Mouse (Mus musculus) forebrain, postnatal 0 days (tissue): ENCODE results near the gene Kmt2a. TPM values are rescaled to one million over a fixed set of nuclear protein-coding genes. Genes with fewer than 3 reads are reported as not detected.

ENCODE experiments used
- ATAC-seq: fragments of 200-750 bp; cut with Nextera tagmentation; 2 replicates; pipeline ENCODE4 v1.8.0; 2017; ENCODE audit warnings: mild to moderate bottlenecking, moderate library complexity
- DNase-seq: peaks from one replicate; pipeline ENCODE4 v3.0.0-alpha.2; 2015
- H3K27ac ChIP-seq: fragments of 300-500 bp; sonication (generic); 2 replicates; pipeline ENCODE4 v1.5.1; 2014; ENCODE audit warnings: low read depth, mild to moderate bottlenecking, antibody characterized with exemption, low read length, moderate library complexity, mixed read lengths
- H3K27me3 ChIP-seq: fragments of 300-500 bp; sonication (generic); 2 replicates; pipeline ENCODE4 v1.6.1; 2014; ENCODE audit warnings: mild to moderate bottlenecking, low read length, mixed read lengths; ENCODE audit not compliant: insufficient read depth
- H3K36me3 ChIP-seq: fragments of 300-500 bp; sonication (generic); 2 replicates; pipeline ENCODE4 v1.6.1; 2014; ENCODE audit warnings: mild to moderate bottlenecking, moderate library complexity; ENCODE audit not compliant: insufficient read depth
- H3K4me1 ChIP-seq: fragments of 300-500 bp; sonication (generic); 2 replicates; pipeline ENCODE4 v1.6.1; 2014; ENCODE audit warnings: antibody characterized with exemption; ENCODE audit not compliant: insufficient read depth
- H3K4me2 ChIP-seq: fragments of 300-500 bp; sonication (generic); 2 replicates; pipeline ENCODE4 v1.6.1; 2014; ENCODE audit warnings: low read depth, mild to moderate bottlenecking, moderate library complexity
- H3K4me3 ChIP-seq: fragments of 300-500 bp; sonication (generic); 2 replicates; pipeline ENCODE4 v1.5.1; 2014; ENCODE audit warnings: low read depth, low read length, mixed read lengths
- H3K9ac ChIP-seq: fragments of 300-500 bp; sonication (generic); 2 replicates; pipeline ENCODE4 v1.6.1; 2014; ENCODE audit warnings: mild to moderate bottlenecking
- H3K9me3 ChIP-seq: fragments of 300-500 bp; sonication (generic); 2 replicates; pipeline ENCODE4 v1.6.1; 2016; ENCODE audit warnings: low read length
- CTCF ChIP-seq: sonication (generic); IDR thresholded peaks from 2 replicates; pipeline ENCODE4 v1.5.1; 2016; ENCODE audit warnings: antibody characterized with exemption, control low read depth, low read depth
- WGBS: fragments of 180-500 bp; shearing (Covaris S2); extraction: QIAGEN DNeasy Blood & Tissue Kit; methylation state at CpG from one replicate; pipeline ENCODE4 v1.1.7; 2014; 5-methylcytosine and 5-hydroxymethylcytosine counted together
- polyA plus RNA-seq: library from polyadenylated mRNA; unstranded; fragments of >200 nt; fragmentation: Nextera tagmentation; extraction: Ambion mirVana; gene quantifications from 2 replicates; pipeline ENCODE4 v1.2.1, GENCODE M21; 2015
- total RNA-seq: library from RNA; depleted of rRNA; stranded (reverse); fragments of >200 nt; gene quantifications from 2 replicates; pipeline ENCODE4 v1.2.3, GENCODE M21; 2014

Gene Kmt2a
- total and polyA plus RNA-seq, 2 experiments from 2014 or later, result 13.7 to 18.5 TPM

GRCm38 (mm10) chr9:44911365-44911764, 30.3 kb upstream of the Kmt2a start:
- H3K4me2 ChIP-seq, result no peak overlapping the region
- H3K36me3 ChIP-seq, result peaks cover 23% of the 10 kb centered on the region
- no peak overlapping the region for H3K9ac ChIP-seq
- H3K27me3 ChIP-seq, result no peaks in the 10 kb centered on the region
- no peaks in the 10 kb centered on the region for H3K9me3 ChIP-seq
- H3K4me3 ChIP-seq, result no peak overlapping the region
- WGBS, result 93% methylated on average over 4 of the region's 4 CpGs
- TF ChIP-seq CTCF, result no peak
- ATAC-seq (no peak), DNase-seq (no peak)
- no peaks in the 10 kb centered on the region for H3K4me1 ChIP-seq
- no peak overlapping the region for H3K27ac ChIP-seq

GRCm38 (mm10) chr9:44905620-44906019, 24.5 kb upstream of the Kmt2a start:
- WGBS, result 67% methylated on average over 4 of the region's 4 CpGs
- no peaks in the 10 kb centered on the region for H3K27me3 ChIP-seq
- no peak overlapping the region for H3K4me3 ChIP-seq
- H3K9ac ChIP-seq, result no peak overlapping the region
- no peak for DNase-seq
- H3K4me2 ChIP-seq, result no peak overlapping the region
- H3K36me3 ChIP-seq, result peaks cover 4% of the 10 kb centered on the region; the same call in 1 of the 2 replicates
- peak; percentile 34; the same call in 1 of the 2 replicates for ATAC-seq
- TF ChIP-seq CTCF, result no peak
- no peak overlapping the region for H3K27ac ChIP-seq
- no peaks in the 10 kb centered on the region for H3K4me1 ChIP-seq
- H3K9me3 ChIP-seq, result no peaks in the 10 kb centered on the region

- DNase-seq, result no peak
- no peak for TF ChIP-seq CTCF
- H3K36me3 ChIP-seq, result no peaks in the 10 kb centered on the region
- H3K9me3 ChIP-seq, result no peaks in the 10 kb centered on the region
- no peak overlapping the region for H3K4me3 ChIP-seq
- H3K27me3 ChIP-seq, result no peaks in the 10 kb centered on the region
- H3K27ac ChIP-seq, result no peak overlapping the region
- no peaks in the 10 kb centered on the region for H3K4me1 ChIP-seq
- no peak overlapping the region for H3K9ac ChIP-seq
- WGBS, result 59% methylated on average over 5 of the region's 5 CpGs
- no peak overlapping the region for H3K4me2 ChIP-seq
- ATAC-seq, result peak; percentile 10; the same call in 1 of the 2 replicates
Observed at GRCm38 (mm10) chr9:44904964-44905363, 23.9 kb upstream of the Kmt2a start.

- WGBS, result 83% methylated on average over 4 of the region's 4 CpGs
Observed at GRCm38 (mm10) chr9:44903856-44904255, 22.8 kb upstream of the Kmt2a start.

GRCm38 (mm10) chr9:44900402-44900801, 19.3 kb upstream of the Kmt2a start:
- WGBS, result 74% methylated on average over 4 of the region's 4 CpGs
- no peak for DNase-seq

More at GRCm38 (mm10) chr9:44903856-44904255, 22.8 kb upstream of the Kmt2a start:
- H3K27ac ChIP-seq, result no peak overlapping the region
- no peaks in the 10 kb centered on the region for H3K27me3 ChIP-seq
- H3K36me3 ChIP-seq, result no peaks in the 10 kb centered on the region
- H3K9me3 ChIP-seq, result no peaks in the 10 kb centered on the region
- DNase-seq (no peak), ATAC-seq (no peak)
- no peak for TF ChIP-seq CTCF
- no peaks in the 10 kb centered on the region for H3K4me1 ChIP-seq
- no peak overlapping the region for H3K9ac ChIP-seq
- H3K4me2 ChIP-seq, result no peak overlapping the region
- no peak overlapping the region for H3K4me3 ChIP-seq

GRCm38 (mm10) chr9:44899716-44900115, 18.6 kb upstream of the Kmt2a start:
- no peaks in the 10 kb centered on the region for H3K9me3 ChIP-seq
- ATAC-seq, result no peak
- no peak overlapping the region for H3K9ac ChIP-seq
- H3K27me3 ChIP-seq, result no peaks in the 10 kb centered on the region
- H3K4me3 ChIP-seq, result no peak overlapping the region
- no peaks in the 10 kb centered on the region for H3K36me3 ChIP-seq
- H3K4me1 ChIP-seq, result no peaks in the 10 kb centered on the region
- no peak for DNase-seq
- H3K27ac ChIP-seq, result no peak overlapping the region
- WGBS, result 85% methylated on average over 3 of the region's 3 CpGs
- no peak for TF ChIP-seq CTCF
- no peak overlapping the region for H3K4me2 ChIP-seq

More at GRCm38 (mm10) chr9:44900402-44900801, 19.3 kb upstream of the Kmt2a start:
- Histone ChIP-seq H3K4me1 (no peaks in the 10 kb centered on the region), H3K4me2 (no peak overlapping the region), H3K27ac (no peak overlapping the region), H3K27me3 (no peaks in the 10 kb centered on the region), H3K4me3 (no peak overlapping the region), H3K36me3 (no peaks in the 10 kb centered on the region), H3K9me3 (no peaks in the 10 kb centered on the region), H3K9ac (no peak overlapping the region)
- ATAC-seq, result no peak
- 0 out of 2 replicates have a peak, but pooled peaks have one; percentile 32 for TF ChIP-seq CTCF

- WGBS, result 61% methylated on average over 4 of the region's 4 CpGs
- Histone ChIP-seq H3K9ac (no peak overlapping the region), H3K4me2 (no peak overlapping the region), H3K4me1 (no peaks in the 10 kb centered on the region), H3K36me3 (no peaks in the 10 kb centered on the region), H3K27me3 (no peaks in the 10 kb centered on the region), H3K27ac (no peak overlapping the region), H3K9me3 (no peaks in the 10 kb centered on the region), H3K4me3 (no peak overlapping the region)
- ATAC-seq, result no peak
- DNase-seq, result no peak
- TF ChIP-seq CTCF, result peak; percentile 19; the same call in 1 of the 2 replicates
Observed at GRCm38 (mm10) chr9:44897024-44897423, 15.9 kb upstream of the Kmt2a start.
